Mouse (Mus musculus) common myeloid progenitor, adult 5-6 weeks (primary cell): ENCODE results near the gene Mapkapk2. TPM values are rescaled to one million over a fixed set of nuclear protein-coding genes. Genes with fewer than 3 reads are reported as not detected.
"Not testable (repeated sequence)": the region's sequence is repeated elsewhere in the genome, so short reads cannot be mapped to it uniquely, and the experiment has no call there.

Experiments
- ATAC-seq: replicated peaks from 2 replicates; pipeline ENCODE4 v1.8.0; 2016; ENCODE audit warnings: low read depth, mild to moderate bottlenecking, moderate TSS enrichment, inconsistent platforms; ENCODE audit not compliant: poor library complexity, severe bottlenecking
- total RNA-seq: library from RNA; stranded (forward); fragments of 200-1000, 187-1606 nt; gene quantifications from 2 replicates; pipeline ENCODE4 v1.2.3, GENCODE M21; 2017

Gene Mapkapk2
- total RNA-seq, 1 experiment from 2014 or later: 124 TPM

DNA sequence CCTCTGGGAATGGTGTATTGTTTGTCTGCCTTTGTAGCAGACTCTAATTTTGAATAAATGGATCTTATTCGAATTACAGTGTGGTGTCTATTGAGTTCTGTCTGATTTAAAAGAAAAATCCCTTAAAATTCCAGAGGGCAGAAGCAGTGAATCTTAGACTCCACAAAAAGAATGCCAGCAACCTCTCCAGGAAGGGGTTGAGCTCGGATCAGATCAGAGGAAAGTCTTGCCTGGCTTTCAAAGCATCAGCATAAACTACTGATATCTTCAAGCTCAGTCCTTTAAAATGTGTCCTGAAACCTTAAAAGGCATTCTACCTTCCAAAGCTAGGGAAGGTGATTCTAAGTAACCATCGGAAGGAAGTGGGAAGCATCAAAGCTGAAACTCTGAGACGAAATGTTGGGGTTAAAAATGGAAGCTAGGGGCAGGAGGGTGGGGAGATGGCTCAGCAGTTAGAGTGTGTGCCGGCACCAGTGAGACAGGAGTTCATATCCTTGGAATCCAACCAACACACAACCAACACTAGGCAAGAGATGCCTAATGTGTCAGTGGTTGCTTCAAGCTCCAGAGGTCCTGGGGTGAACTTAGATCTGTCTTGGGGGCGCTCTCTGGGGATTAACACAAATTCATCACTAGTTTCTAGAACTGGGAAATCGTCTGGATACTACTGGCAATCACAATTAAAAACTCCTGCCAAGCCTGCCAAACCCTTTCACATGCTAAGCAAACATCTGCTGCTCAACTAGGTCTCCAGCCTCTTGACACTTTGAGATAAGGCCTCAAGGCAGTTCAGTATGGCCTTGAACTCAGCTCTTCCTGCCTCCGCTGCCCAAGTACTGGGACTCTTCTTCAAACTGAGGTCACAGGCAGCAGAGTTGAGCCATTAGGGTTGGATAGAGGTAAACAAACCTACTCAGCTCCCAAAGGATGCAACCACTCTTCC, 72.5 kb downstream of the Mapkapk2 start:
- ATAC-seq: no peak; the same call in 1 of the 2 replicates

DNA sequence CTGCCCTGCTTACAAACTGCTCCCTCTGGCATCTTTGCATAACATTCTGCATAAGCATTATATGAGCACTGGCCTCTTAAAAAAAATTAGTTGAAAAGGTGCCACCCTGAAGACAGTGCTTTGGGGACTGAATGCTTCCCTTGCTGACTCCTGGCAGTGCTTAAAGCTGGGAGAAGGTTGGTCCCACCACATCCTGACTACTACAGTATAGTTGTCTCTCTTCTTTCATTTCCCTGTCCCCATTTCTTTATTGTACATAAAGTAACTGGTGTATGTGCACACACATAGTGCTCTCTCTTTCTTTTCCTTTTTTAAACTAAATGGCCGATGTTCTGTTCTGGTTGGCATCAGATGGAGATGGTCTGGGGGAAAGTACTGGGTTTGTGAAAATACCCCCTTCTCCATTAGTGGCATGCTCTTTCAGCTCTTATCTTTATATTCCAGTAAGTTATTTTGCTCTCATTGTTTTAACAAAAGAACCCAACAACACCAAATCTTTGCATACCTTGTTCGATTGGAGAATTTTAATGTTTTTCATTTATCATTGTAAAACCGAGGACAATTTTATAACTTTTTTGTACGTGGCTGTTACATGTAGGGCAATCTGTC, 74.3 kb downstream of the Mapkapk2 start:
- not testable (repeated sequence) for ATAC-seq

DNA sequence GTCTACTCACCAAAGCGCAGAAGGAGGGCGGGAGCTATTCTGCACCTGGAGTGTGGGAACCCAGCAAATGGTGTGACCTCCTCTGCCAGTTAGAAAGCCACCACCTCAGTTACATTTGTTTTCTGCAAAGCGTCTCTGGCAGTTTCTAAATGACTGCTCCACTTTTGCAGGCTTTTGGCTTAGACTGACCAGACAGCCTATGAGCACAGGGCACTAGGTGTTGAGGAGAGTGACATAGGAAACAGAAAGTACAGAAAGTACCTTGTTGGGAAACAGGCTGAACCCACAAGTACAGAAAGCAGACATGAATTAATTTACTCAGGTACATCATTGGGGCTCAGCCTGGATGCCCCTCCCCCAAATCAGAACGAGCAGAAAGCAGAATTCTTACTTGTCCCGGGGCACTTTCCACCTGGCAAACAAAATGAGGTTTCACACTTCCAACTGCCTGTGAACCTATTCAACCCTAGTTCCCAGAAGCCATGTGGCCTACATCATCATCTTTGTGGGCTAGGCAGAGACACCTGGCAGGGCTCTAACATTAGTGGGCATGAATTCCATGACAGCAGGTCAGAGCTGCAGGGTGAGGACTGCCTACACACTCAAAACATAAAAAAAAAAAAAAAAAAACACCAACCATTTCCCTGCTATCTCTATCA, 74.9 kb downstream of the Mapkapk2 start:
- ATAC-seq: no peak

DNA sequence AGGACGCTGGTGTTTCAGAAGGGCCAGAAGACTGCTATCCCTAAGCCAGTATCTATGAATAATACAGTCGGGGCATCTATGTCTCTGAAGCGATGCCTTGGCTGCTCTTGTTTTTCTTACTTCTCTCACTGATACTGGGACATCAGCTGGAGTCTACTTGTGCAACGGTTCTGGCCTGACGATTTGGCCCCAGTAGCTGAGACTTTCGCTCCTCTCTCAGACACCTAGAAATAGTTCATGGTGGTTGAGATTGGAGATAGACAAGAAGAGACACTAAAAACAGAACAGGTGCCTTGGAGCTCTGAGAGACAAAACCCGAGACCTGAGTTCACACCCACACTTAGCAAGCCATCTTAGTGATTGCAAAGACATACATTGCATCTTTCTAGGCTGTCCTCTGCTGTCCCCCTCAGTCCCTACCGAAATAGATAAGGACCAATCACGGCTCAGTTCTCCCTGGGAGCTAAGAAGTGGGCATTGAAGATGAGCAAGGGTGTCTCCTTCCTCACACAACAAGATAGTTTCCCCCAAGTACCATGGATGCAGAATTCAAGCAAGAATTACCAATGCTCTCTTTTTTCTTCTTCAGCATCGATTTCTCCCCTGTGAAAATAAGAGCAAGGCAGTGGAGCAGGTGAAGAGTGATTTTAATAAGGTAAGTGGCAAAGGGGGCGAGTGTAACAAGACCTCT, 75.6 kb downstream of the Mapkapk2 start:
- ATAC-seq: no peak

DNA sequence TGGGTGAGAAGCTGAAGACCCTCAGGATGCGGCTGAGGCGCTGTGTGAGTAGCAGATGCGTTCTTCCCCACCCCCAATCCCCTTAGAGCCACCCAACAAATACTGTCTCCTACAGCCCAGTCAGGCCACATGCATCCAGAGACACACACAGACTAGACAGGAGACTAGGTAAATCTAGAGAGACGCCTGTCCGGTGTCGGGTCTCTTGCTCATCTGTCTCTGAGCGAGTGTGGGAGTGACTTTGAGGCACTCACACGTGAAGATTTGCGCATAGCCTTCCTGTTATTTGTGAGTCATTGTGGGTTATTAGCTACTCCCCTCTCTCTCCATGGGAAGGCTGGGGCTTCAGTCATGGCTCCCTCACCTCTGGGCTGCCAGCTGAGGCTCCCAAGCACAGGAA, 76.2 kb downstream of the Mapkapk2 start:
- ATAC-seq: no peak

DNA sequence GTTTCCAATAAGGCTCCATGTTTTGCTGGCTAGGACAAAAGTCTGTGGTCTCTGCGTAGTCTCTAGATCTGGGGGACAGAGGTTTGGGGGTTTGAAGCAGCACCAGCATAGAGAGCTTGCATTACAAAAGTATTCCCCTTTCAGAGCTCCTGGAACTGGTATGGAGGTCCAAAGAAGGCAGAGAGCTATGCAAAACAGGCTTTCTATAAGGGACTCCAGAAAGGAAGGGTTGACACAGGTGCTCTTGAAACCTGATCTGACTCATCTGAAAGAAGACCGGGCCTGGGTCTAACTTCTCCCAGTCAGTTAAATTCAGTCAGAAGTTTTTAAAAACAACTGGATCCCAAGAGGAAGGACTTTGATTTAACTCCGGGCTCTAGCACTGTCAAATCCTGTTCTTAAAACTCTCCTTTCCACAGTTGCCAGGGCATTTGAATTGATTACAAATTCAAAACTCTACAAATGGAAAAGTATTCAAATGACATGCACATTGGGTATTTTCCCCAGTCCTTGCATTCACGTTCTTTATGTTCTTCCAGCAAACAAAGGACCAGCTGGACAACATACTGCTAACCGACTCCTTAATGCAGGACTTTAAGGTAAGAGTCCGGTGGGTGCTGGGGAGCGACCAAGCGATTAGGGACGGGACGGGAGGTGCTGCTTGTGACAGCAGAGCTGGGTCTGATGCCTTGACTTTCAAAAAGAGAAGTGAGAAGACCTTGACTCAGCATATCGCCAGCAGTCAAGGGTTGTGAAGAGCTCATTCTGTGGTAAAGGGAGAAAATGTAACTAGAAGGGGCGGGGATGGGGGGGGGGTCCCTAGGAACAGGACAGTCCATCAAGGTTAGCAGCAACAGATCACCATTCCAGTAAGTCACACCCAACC, 77.0 kb downstream of the Mapkapk2 start:
- ATAC-seq: peak; percentile 43

- ATAC-seq: peak; percentile 36
Observed at GRCm38 (mm10) chr1:131019492-131020098, 78.0 kb downstream of the Mapkapk2 start, which contains the start of gene Il10. Gene Il10, plus strand, starts transcription at chr1:131019845.

- ATAC-seq: no peak
Observed at GRCm38 (mm10) chr1:131015879-131016278, 81.7 kb downstream of the Mapkapk2 start.

- ATAC-seq: no peak
Observed at GRCm38 (mm10) chr1:131015281-131015680, 82.3 kb downstream of the Mapkapk2 start.

GRCm38 (mm10) chr1:131013926-131014325, 83.7 kb downstream of the Mapkapk2 start:
- ATAC-seq: no peak

- ATAC-seq: no peak
Observed at GRCm38 (mm10) chr1:131012494-131012893, 85.1 kb downstream of the Mapkapk2 start.

- no peak for ATAC-seq
Observed at GRCm38 (mm10) chr1:131010201-131011153, 87.1 kb downstream of the Mapkapk2 start.

DNA sequence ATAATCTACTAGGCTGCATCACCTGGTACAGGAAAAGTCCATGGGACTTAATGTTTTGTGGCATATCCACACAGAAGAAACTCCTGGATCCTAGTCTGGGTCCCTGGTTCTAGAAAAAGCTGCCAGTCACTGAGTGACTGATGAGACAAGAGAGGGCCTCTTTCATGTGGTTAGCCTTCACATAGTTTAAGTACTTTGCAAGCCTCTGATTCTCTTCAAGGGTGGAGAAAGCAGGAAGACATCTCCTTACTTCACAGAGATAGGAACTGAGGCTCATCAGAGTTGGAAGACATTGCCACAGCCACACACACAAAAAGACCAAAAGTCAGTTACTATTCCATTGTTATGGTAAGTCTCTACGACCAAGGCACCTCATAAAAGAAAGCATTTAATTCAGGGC, 91.6 kb downstream of the Mapkapk2 start:
- ATAC-seq: no peak

Other genes starting within 250 kb of the Mapkapk2 start
- not detected in 2 replicates for gene Fcmr, start 232.2 kb downstream of the Mapkapk2 start, total RNA-seq
- not detected in 2 replicates for gene Il24, start 210.4 kb downstream of the Mapkapk2 start, total RNA-seq
- gene Il20, start 186.4 kb downstream of the Mapkapk2 start, total RNA-seq: not detected in 2 replicates
- not detected in 2 replicates for gene Il19, start 157.7 kb downstream of the Mapkapk2 start, total RNA-seq
- not detected in 2 replicates for gene Il10, start 78.0 kb downstream of the Mapkapk2 start, total RNA-seq
- gene Dyrk3, start 40.5 kb upstream of the Mapkapk2 start, total RNA-seq: 10.3 and 11.4 TPM in 2 replicates
- 28.7 and 32.8 TPM in 2 replicates for gene Eif2d, start 55.4 kb upstream of the Mapkapk2 start, total RNA-seq
- 48.2 and 49.4 TPM in 2 replicates for gene Rassf5, start 147.4 kb upstream of the Mapkapk2 start, total RNA-seq
- gene Ikbke, start 181.8 kb upstream of the Mapkapk2 start, total RNA-seq: 7.2 and 7.3 TPM in 2 replicates